Mouse (Mus musculus) B cell, adult (primary cell): ENCODE data around the gene Camk2n2. TPM values are rescaled to one million over a fixed set of nuclear protein-coding genes. Genes with fewer than 3 reads are reported as not detected.

Experiments used
- total RNA-seq: library from RNA; stranded (reverse); gene quantifications from 4 replicates; pipeline ENCODE4 v1.2.4, GENCODE M21; 2023; ENCODE audit not compliant: inconsistent age

Camk2n2 gene
- total RNA-seq: 0.81 to 0.93 TPM in 2 of 4 replicates, not detected in the others

DNA sequence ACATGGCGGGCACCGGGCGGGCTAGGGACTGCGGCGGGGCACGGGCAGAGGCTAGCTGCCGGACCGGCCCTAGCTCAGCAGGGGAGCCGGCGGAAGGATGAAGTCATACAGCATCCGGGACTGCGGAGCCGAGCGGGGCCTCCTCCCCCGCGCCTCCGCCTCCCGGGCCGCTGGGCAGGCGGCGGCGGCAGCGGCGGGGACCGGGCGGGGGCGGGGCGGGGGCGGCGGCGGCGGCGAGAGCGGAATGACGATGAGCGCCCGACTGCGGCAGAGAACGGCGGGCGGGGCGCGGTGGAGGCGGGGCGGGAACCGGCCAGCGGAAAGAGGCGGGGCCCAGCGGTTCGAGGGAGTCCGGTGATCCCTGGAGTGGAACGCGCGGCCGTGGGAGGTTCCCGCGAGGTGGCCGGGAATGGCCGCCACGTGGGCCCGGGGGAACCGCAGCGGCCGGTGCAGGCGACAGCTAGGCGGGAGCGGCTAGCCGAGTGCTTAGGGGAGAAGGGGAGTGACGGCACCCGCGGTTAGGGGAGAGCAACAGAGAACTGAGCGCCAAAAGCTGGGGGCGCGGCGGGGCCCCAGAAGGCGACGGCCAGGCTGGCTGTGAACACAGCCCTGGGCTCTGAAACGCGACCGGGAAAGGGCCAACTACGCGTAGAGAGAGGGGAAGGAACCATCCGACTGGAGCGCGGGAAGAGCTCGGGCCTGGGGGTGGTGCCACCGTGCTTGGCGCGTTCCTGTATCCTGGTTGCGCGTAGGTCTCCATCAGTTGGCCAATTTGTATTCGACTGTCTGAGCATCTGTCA, at the start of gene Camk2n2:
Camk2n2 (minus strand) TSS at position 97 of the 800 bp plus-strand sequence.

DNA sequence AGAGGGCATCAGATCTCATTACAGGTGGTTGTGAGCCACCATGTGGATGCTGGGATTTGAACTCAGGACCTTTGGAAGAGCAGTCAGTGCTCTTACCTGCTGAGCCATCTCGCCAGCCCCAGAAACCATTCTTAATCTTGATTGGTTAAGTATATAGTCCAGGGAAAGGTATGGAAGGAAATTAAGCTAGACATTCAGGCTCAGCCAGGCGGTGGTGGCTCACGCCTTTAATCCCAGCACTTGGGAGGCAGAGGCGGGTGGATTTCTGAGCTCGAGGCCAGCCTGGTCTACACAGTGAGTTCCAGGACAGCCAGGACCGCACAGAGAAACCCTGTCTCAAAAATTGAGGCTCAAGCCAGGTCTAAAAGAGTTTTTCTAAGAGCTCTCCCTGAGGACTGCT, 46.9 kb upstream of the Camk2n2 start, which contains the start of gene Eif4g1:
Eif4g1 (plus strand) TSS at position 301 of the 400 bp plus-strand sequence.

DNA sequence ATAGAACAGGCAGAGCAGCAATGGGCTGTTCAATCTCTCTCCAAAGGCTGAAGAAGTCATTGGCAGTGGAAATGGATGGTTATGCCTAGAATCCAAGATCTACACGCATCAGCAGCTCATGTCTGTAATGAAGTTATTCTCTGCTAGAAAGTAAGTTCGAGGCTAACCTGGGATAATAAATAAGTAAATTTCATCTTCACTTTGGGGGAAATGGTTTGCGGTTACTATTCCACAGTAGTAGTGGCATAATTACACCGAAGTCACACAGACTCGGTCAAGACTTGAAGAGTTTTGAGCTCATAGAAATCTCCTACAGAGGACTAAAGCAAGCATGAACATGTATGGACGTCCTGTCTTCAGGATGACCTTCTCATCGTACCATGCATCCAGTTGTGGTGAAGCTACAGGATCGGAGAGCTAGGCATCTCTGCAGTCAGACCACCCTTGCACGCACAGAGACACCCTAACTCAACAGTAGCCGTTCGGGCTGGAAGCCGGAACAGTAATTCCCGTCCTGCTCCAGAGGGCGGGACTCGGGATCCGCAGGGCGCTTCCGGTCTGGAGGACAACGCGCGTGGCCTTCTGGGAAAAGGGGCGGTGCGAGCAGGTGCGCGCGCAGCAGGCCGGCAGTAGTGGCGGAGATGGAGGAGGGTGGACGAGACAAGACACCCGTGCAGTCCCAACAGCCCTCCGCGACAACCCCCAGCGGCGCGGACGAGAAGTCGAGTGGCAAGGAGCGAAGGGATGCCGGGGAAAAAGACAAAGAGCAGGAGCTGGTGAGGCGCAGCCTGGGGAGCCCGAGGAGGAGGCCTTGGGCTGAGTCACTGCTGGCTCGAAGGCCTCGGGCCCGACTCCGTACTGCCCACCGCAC, 30.2 kb upstream of the Camk2n2 start, which contains the start of gene Psmd2:
Psmd2 (plus strand) TSS at position 577 of the 871 bp plus-strand sequence.

DNA sequence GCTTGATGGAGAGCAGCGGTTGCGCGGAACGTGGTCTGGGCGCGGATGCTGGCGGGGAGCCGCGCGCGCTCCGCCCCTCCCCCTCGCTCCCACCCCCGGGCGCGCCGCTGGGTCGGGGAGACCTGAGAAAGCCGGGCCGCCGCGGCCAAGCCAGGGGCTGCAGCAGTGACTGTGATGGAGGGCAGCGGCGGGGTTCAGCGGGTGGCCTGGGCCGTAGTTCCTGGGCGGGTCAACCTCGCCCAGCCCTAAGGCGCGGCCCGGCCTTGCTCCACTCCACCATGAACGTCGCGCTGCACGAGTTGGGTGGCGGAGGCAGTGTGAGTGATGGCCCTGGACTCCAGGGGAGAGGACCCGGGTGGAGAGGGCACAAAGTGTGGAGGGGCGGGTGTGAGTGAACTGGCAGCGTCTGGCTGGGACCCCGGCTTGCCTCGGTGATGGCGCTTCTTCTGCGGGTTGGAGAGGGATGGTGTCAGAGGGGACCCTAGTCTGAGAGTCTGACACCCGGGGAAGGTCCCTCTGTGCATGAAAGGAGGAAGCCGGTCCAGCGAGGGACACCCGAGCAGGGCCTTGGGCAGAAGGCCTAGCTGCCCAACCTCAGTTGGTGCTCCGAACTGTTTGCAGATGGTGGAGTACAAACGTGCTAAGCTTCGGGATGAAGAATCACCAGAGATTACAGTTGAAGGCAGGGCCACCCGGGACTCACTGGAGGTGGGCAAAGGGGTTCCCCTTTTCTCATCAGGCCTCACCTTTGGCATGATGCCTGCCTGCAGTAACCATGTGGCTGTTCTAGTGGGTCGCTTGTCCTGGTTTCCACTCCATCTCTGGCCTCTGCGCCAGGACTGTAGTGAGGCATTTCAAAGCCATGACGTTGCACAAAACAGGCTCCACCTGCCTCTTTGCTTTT, 8.9 kb upstream of the Camk2n2 start, which contains the start of gene Ece2:
Ece2 (plus strand) TSS at position 98 of the 904 bp plus-strand sequence.

DNA sequence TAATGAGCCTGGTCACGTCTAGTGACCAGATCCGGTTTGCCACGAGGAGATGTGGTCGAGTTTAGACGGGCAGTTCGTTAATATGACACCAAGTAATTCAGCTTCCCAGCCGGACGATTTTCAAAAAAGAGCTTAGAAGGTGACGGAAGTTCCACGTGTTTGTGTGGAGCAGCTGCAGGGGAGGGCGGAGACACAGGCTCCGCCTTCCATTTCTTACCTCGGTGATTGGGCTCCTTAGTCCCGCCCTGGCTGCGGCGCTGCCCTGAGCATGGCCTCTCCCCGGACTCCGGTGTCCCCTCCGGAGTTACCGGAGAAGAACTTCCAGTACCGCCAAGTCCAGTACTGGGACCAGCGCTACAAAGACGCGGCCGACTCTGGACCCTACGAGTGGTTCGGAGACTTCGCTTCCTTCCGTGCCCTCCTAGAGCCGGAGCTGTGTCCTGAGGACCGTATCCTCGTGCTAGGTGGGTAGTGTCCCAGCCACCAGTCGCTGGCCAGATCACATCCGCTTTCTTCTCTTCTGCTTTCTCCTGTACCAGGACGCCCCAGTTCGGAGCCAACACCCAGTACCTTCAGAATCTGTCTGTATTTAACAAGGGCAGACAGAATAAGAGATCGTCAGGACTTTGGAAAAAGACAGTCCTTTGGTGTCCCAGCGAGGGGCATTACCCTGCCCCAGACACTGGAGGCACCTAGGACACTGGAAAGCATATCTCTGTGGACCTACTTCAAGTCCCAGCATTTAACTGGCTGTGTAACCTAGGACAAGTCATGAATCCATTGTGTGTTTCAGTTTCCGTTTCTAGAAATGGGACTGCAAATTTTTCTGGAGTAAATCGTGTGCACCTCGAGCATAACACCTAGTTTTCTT, 9.5 kb downstream of the Camk2n2 start, which contains the start of the genes Eef1akmt4, Gm49333 and Alg3:
Eef1akmt4 (plus strand) TSS at position 237 of the 871 bp plus-strand sequence.
Gm49333 (plus strand) TSS at position 254 of the 871 bp plus-strand sequence.
Alg3 (minus strand) TSS at position 379 of the 871 bp plus-strand sequence.

DNA sequence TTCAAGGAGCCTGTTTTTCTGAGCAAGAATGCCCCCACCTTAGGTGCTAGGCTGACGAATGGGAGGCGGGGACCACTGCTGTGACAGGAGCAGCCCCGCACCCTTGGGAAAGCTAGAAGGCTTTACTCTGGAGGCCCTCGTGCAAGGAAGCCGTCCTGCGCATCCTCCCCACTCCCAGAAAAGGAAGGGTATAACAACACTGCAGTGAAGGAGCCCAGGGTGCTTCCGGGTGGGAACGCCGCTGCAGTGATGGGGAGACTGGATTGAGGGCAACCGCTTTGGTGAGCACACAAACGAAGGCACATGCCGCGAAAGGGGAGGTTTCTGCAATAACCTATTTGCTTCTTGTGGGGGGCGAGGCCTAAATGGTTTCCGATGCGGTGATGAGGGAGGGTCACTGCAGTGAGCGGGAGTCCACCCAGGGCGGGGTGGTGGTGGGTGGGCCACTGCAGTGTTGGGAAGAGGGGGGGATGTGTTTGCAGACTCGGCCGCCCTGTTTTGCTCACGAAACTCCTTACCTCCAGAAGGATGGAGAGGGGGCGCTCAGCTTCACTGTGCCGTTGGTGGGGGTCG, 31.6 kb downstream of the Camk2n2 start, which contains the start of gene Vwa5b2:
Vwa5b2 (plus strand) TSS at position 106 of the 573 bp plus-strand sequence.

Other genes starting within 250 kb of the Camk2n2 start
- gene Abcc5, start 194.9 kb downstream of the Camk2n2 start, total RNA-seq: 23.2 to 31.8 TPM (median 28.8 TPM) in 4 replicates
- gene Eif2b5, start 122.5 kb downstream of the Camk2n2 start, total RNA-seq: 43.3 to 54.2 TPM (median 47.7 TPM) in 4 replicates
- gene Dvl3, start 104.3 kb downstream of the Camk2n2 start, total RNA-seq: 36.5 to 43.6 TPM (median 40.5 TPM) in 4 replicates
- 161 to 198 TPM (median 189 TPM) in 4 replicates for gene Ap2m1, start 85.8 kb downstream of the Camk2n2 start, total RNA-seq
- 87.9 to 111 TPM (median 94.7 TPM) in 4 replicates for gene Abcf3, start 72.7 kb downstream of the Camk2n2 start, total RNA-seq
- 0.16 to 0.22 TPM in 2 of 4 replicates, not detected in the others for gene Vwa5b2, start 31.8 kb downstream of the Camk2n2 start, total RNA-seq
- 3.2 to 6.3 TPM (median 5.3 TPM) in 4 replicates for gene Eef1akmt4, start 9.7 kb downstream of the Camk2n2 start, total RNA-seq
- gene Gm49333, start 9.7 kb downstream of the Camk2n2 start, total RNA-seq: not detected in 4 replicates
- gene Alg3, start 9.6 kb downstream of the Camk2n2 start, total RNA-seq: 9.2 to 16.0 TPM (median 12.0 TPM) in 4 replicates
- gene Ece2, start 8.5 kb upstream of the Camk2n2 start, total RNA-seq: 0.29 TPM in 1 of 4 replicates, not detected in the others
- 115 to 128 TPM (median 126 TPM) in 4 replicates for gene Psmd2, start 30.4 kb upstream of the Camk2n2 start, total RNA-seq
- gene Eif4g1, start 47.0 kb upstream of the Camk2n2 start, total RNA-seq: 314 to 343 TPM (median 331 TPM) in 4 replicates
- 0.22 to 0.66 TPM (median 0.33 TPM) in 4 replicates for gene Fam131a, start 72.0 kb upstream of the Camk2n2 start, total RNA-seq
- gene Polr2h, start 96.4 kb upstream of the Camk2n2 start, total RNA-seq: 15.6 to 18.0 TPM (median 17.4 TPM) in 4 replicates
- 1.7 to 3.0 TPM (median 2.5 TPM) in 4 replicates for gene Clcn2, start 96.5 kb upstream of the Camk2n2 start, total RNA-seq
- gene Chrd, start 111.8 kb upstream of the Camk2n2 start, total RNA-seq: not detected in 4 replicates
- not detected in 4 replicates for gene Thpo, start 113.2 kb upstream of the Camk2n2 start, total RNA-seq